Mouse (Mus musculus): ENCODE data around the gene Sgms1.

- TF ChIP-seq CTCF (IDR thresholded peaks at IDR 0.05; ENCODE audit: borderline replicate concordance, insufficient read depth, low read length) (no peak), POLR2A (IDR thresholded peaks at IDR 0.05; ENCODE audit: low read depth, low read length) (no peak)
Measured at GRCm38 (mm10) chr19:32325100-32325768, 64.3 kb downstream of the Sgms1 start.

Data from embryonic fibroblast, embryonic 13.5 days (primary cell).